Mouse (Mus musculus): Measurements from ENCODE around the gene Rapgef2. TPM values are rescaled to one million over a fixed set of nuclear protein-coding genes. Genes with fewer than 3 reads are reported as not detected.

Gene Rapgef2
- polyA plus RNA-seq, 1 experiment, result 8.7 TPM

GRCm38 (mm10) chr3:79286031-79286375 is 314 bp downstream of the Rapgef2 start:
- WGBS, result 1% methylated on average over 10 of the region's 10 CpGs
- Histone ChIP-seq H3K27me3 (ENCODE audit: control insufficient read depth, insufficient read depth, low read length) (no peaks in the 10 kb centered on the region), H3K4me1 (replicated peaks; ENCODE audit: control insufficient read depth, insufficient read depth, low read length) (peaks cover 18% of the 10 kb centered on the region), H3K4me3 (ENCODE audit: control insufficient read depth, insufficient read depth, low read length) (peak overlapping the region; percentile 99), H3K36me3 (ENCODE audit: control insufficient read depth, insufficient read depth, low read length) (no peaks in the 10 kb centered on the region), H3K27ac (ENCODE audit: control insufficient read depth, insufficient read depth, low read length) (no peak overlapping the region; the same call in 1 of the 2 replicates)
- no peak for TF ChIP-seq POLR2A (IDR thresholded peaks at IDR 0.05; ENCODE audit: control insufficient read depth, extremely low read depth, insufficient read depth, low read length, poor library complexity)
- no peak for TF ChIP-seq CTCF (IDR thresholded peaks at IDR 0.05; ENCODE audit: borderline replicate concordance, control insufficient read depth, extremely low read depth, insufficient read depth, low read length, poor library complexity)
- no peak for DNase-seq

- no peak for TF ChIP-seq CTCF (IDR thresholded peaks at IDR 0.05; ENCODE audit: borderline replicate concordance, control insufficient read depth, extremely low read depth, insufficient read depth, low read length, poor library complexity)
- TF ChIP-seq POLR2A (IDR thresholded peaks at IDR 0.05; ENCODE audit: control insufficient read depth, extremely low read depth, insufficient read depth, low read length, poor library complexity), result no peak
- peaks cover 18% of the 10 kb centered on the region for H3K4me1 ChIP-seq (replicated peaks; ENCODE audit: control insufficient read depth, insufficient read depth, low read length)
- DNase-seq, result no peak
- no peaks in the 10 kb centered on the region for H3K27me3 ChIP-seq (ENCODE audit: control insufficient read depth, insufficient read depth, low read length)
- H3K27ac ChIP-seq (ENCODE audit: control insufficient read depth, insufficient read depth, low read length), result no peak overlapping the region
- H3K36me3 ChIP-seq (ENCODE audit: control insufficient read depth, insufficient read depth, low read length), result no peaks in the 10 kb centered on the region
- H3K4me3 ChIP-seq (ENCODE audit: control insufficient read depth, insufficient read depth, low read length), result peak overlapping the region; percentile 14; the same call in 1 of the 2 replicates
- 52% methylated on average over 13 of the region's 13 CpGs for WGBS
These were observed 1.1 kb downstream of the Rapgef2 start for GRCm38 (mm10) chr3:79285097-79285675.

- no peak overlapping the region for H3K27ac ChIP-seq (ENCODE audit: control insufficient read depth, insufficient read depth, low read length)
- H3K4me3 ChIP-seq (ENCODE audit: control insufficient read depth, insufficient read depth, low read length), result no peak overlapping the region
- H3K4me1 ChIP-seq (replicated peaks; ENCODE audit: control insufficient read depth, insufficient read depth, low read length), result peaks cover 18% of the 10 kb centered on the region
- H3K36me3 ChIP-seq (ENCODE audit: control insufficient read depth, insufficient read depth, low read length), result no peaks in the 10 kb centered on the region
- no peaks in the 10 kb centered on the region for H3K27me3 ChIP-seq (ENCODE audit: control insufficient read depth, insufficient read depth, low read length)
- no peak for DNase-seq
- TF ChIP-seq CTCF (IDR thresholded peaks at IDR 0.05; ENCODE audit: borderline replicate concordance, control insufficient read depth, extremely low read depth, insufficient read depth, low read length, poor library complexity) (no peak), POLR2A (IDR thresholded peaks at IDR 0.05; ENCODE audit: control insufficient read depth, extremely low read depth, insufficient read depth, low read length, poor library complexity) (no peak)
- WGBS, result 86% methylated on average over 3 of the region's 3 CpGs
These were observed 2.3 kb downstream of the Rapgef2 start for GRCm38 (mm10) chr3:79283976-79284375.

- TF ChIP-seq POLR2A (IDR thresholded peaks at IDR 0.05; ENCODE audit: control insufficient read depth, extremely low read depth, insufficient read depth, low read length, poor library complexity) (no peak), CTCF (IDR thresholded peaks at IDR 0.05; ENCODE audit: borderline replicate concordance, control insufficient read depth, extremely low read depth, insufficient read depth, low read length, poor library complexity) (no peak)
- Histone ChIP-seq H3K27ac (ENCODE audit: control insufficient read depth, insufficient read depth, low read length) (no peak overlapping the region), H3K36me3 (ENCODE audit: control insufficient read depth, insufficient read depth, low read length) (no peaks in the 10 kb centered on the region), H3K4me1 (replicated peaks; ENCODE audit: control insufficient read depth, insufficient read depth, low read length) (peaks cover 18% of the 10 kb centered on the region), H3K4me3 (ENCODE audit: control insufficient read depth, insufficient read depth, low read length) (no peak overlapping the region), H3K27me3 (ENCODE audit: control insufficient read depth, insufficient read depth, low read length) (no peaks in the 10 kb centered on the region)
- WGBS, result 94% methylated on average over 2 of the region's 2 CpGs
- DNase-seq, result no peak
These were observed 3.3 kb downstream of the Rapgef2 start for GRCm38 (mm10) chr3:79283031-79283430.

GRCm38 (mm10) chr3:79275856-79276645 is 10.3 kb downstream of the Rapgef2 start:
- DNase-seq, result no peak
- H3K27ac ChIP-seq (ENCODE audit: control insufficient read depth, insufficient read depth, low read length), result no peak overlapping the region
- no peaks in the 10 kb centered on the region for H3K27me3 ChIP-seq (ENCODE audit: control insufficient read depth, insufficient read depth, low read length)
- no peaks in the 10 kb centered on the region; the same call in 1 of the 2 replicates for H3K4me1 ChIP-seq (replicated peaks; ENCODE audit: control insufficient read depth, insufficient read depth, low read length)
- H3K4me3 ChIP-seq (ENCODE audit: control insufficient read depth, insufficient read depth, low read length), result no peak overlapping the region
- H3K36me3 ChIP-seq (ENCODE audit: control insufficient read depth, insufficient read depth, low read length), result no peaks in the 10 kb centered on the region
- WGBS, result 93% methylated on average over 11 of the region's 11 CpGs
- TF ChIP-seq CTCF (IDR thresholded peaks at IDR 0.05; ENCODE audit: borderline replicate concordance, control insufficient read depth, extremely low read depth, insufficient read depth, low read length, poor library complexity) (no peak), POLR2A (IDR thresholded peaks at IDR 0.05; ENCODE audit: control insufficient read depth, extremely low read depth, insufficient read depth, low read length, poor library complexity) (no peak)

- no peak for DNase-seq
- Histone ChIP-seq H3K36me3 (ENCODE audit: control insufficient read depth, insufficient read depth, low read length) (no peaks in the 10 kb centered on the region), H3K4me3 (ENCODE audit: control insufficient read depth, insufficient read depth, low read length) (no peak overlapping the region), H3K27me3 (ENCODE audit: control insufficient read depth, insufficient read depth, low read length) (no peaks in the 10 kb centered on the region), H3K4me1 (replicated peaks; ENCODE audit: control insufficient read depth, insufficient read depth, low read length) (no peaks in the 10 kb centered on the region; the same call in 1 of the 2 replicates), H3K27ac (ENCODE audit: control insufficient read depth, insufficient read depth, low read length) (no peak overlapping the region)
- 65% methylated on average over 1 of the region's 1 CpGs for WGBS
- TF ChIP-seq POLR2A (IDR thresholded peaks at IDR 0.05; ENCODE audit: control insufficient read depth, extremely low read depth, insufficient read depth, low read length, poor library complexity) (no peak), CTCF (IDR thresholded peaks at IDR 0.05; ENCODE audit: borderline replicate concordance, control insufficient read depth, extremely low read depth, insufficient read depth, low read length, poor library complexity) (no peak)
These were observed 13.0 kb downstream of the Rapgef2 start for GRCm38 (mm10) chr3:79273350-79273749.

Data from thymus, adult 2 months (tissue).